Mouse (Mus musculus) kidney, postnatal 4 days (tissue): ENCODE measurements around the gene Gm49395.

ENCODE experiments used
- DNase-seq, 2 experiments: peaks; one replicate each; pipeline ENCODE4 v3.0.0; 2021; ENCODE audit warnings: mixed read lengths in 2 of 2

The Gm49395 gene

DNA sequence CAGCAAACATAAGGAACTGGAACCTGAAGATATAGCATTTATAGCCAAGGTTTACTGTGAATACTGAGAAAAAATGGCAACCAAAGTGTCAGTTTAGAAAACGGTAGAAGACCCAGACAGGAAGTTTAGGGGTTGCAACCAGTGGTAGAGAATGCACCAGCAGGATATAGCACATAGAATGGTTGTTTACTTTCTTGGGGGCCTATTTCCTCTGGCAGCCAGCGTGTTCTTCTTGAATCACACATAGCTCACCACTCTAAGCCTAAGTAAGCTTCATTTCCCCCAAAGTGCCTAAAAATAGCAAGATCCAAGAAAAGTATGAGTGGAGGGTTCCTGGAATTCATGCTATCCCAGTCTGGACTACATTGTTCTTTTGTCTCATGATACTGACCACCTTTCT, 59.1 kb downstream of the Gm49395 start:
- DNase-seq: no peak

DNA sequence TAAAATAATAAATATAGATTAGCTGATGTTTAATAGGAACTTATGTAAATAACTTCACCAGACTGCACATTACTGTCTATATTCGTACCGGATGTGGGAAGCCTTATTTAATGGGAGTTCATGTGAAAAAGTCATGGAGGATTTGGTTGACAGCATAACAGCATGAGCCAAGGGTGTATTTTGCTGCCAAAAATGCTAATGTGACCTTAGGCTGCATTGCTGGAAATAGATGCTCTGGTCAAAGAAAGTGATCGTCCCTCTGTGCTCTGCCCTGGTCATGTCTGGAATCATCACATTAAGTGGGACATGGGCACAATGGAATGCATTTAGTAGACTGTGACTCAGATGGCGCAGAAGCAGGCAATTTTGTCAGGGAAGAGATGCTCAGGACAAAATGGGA, 64.4 kb downstream of the Gm49395 start:
- DNase-seq: no peak

DNA sequence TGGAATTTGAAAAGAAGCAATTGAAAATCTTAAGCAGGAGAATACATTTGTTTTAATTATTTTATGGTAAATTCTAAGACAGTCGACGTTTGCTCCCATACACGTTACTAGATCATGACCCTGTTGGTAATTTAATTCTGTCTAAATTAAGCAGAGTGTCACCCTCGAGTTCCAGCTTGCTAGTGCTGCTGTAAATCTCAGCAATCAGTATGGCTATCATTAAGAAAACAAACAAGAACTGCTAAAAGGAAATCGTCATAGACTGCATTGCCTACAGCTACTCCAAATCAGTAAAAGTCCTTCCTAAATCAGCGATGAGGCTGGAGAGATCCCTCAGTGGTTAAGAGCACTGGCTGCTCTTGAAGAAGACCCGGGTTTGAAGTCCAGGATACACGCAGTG, 66.3 kb downstream of the Gm49395 start:
- no peak for DNase-seq

DNA sequence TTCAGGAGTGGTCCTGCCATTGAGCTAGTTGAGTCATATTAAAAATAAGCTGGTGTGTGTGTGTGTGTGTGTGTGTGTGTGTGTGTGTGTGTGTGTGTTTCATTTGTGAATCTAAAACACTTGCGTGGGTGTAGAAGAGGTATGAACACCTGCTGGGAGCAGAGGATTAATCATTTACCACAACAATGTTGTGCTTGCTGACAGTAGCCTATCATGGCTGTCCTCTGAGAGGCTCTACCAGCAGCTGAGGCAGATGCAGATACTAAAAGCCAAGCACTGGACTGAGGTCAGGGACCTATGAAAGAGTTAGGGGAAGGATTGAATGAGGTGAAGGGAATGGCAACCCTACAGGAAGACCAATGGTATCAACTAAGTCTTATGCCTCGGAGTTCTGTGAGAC, 68.6 kb downstream of the Gm49395 start:
- no peak for DNase-seq

DNA sequence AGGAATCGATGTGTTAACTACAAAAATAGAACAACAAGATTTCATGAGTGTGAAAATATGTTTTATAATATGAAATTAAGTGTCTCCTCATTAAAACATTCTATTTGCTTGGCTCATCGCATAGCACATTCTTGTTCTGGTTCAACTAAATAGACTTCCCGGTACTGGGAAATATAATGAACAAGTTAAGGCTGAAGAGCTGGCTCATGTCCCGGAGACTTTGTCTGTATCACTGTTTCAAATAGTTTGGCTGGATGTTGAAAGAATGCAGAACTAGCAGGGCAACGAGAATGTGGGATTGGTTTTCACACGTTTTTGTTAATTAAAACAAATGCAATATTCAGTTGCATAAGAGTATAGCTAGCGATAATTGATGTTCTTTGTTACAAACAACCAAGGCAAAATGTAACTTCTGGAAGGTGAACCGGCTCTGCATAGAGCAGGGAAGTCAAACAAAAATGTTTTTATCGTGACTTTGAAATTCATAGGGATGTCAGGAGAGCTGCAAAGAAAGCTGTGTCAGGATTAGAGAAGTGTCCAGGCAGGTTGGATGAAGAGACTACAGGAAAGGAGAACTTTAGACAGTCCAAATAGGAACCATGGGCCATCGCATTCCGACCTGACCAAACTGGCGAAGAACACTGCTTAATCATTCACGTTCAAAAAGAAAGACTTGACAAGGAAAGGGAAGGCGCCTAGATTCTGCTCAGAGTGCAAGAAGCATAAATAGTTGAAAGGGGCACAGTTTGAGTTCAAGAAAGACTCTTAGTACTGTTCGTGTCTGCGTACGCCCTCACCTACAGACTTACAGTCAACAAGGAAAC, 70.3 kb downstream of the Gm49395 start:
- DNase-seq: peak; percentile 39 to 43

DNA sequence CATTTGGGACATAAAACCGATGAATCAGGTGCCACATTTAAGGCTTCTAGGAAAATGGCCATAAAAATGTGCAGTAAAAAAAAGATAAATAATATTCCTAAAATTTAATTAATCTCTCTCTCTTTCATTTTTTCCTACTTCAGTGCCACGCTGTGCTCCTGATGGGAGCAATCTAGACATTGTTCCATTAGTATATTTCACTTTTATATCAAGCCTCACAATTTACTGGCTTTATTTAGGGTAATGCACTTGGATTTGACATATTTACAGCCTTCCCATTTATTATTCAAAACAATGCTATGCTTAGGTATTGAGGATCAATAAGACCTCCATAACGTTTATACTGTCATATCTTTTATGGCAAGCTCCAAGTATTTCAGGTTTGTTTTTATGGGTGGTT, 76.3 kb downstream of the Gm49395 start:
- no peak for DNase-seq

DNA sequence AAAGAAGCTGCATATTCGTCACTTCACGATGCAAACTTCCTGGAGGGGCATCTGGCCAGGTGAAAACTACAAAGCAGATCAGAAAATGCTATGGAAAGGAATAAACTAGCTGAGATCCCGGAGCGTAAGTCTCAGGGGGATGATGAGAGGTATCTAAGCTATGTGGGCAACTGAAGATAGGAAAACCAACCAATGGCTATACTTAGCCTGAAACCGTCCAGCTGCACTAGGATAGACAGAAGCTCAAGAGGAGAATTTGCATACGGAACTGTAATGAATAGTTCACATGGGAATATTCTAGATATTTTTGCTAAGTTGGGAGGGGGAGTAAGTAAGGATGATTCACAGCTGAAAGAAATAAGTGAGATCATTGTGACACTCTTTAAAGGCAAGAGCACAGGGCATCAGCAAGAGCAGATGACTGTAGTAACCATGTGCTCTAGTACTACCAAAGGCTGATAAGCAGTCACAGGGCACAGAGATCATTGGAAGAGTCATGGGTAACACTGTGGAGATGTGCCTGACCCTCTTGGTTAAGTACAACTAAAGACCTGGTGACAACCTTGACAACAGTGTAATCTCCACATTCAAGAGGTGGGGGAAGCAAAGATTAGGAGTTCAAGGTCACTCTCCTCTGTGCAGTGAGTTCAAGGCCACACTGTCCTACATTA, 79.5 kb downstream of the Gm49395 start:
- no peak for DNase-seq

DNA sequence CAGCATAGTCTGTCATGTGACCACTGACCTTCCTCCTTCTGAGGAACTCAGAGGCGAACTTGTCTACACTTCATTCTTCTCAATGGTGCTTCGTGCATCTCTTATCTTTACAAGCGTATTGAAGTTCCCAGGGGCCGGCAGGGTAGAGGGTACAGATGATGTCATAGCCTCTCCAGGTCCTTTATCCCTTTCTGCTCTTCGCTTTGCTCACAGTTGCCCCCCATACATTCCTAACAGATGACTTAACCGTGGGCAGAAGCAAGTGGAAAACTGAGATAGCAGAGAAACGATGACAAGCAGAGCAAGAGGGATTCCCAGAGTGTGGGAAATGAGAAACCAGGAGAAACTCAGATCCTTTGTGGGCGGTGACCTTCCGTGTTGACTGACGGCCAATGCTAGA, 80.3 kb downstream of the Gm49395 start:
- DNase-seq: no peak

DNA sequence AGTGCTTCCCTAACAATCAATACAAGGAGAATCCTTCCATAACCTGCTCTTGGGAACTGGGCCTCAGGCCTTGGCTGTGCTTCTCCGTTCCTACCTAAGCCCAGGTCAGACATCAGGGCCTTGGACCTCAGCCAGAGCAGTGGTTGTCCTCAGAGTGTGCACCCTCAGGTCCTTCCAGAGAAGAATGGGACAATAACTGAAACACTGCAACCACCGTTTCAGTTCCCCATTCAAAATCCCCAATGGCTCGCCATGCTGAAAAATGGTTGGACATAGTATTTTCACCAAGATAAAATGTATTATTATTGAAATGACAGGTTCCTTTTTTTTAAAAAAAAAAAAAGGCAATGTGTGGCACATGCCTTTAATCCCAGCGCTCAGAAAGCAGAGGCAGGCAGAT, 81.0 kb downstream of the Gm49395 start:
- no peak for DNase-seq

DNA sequence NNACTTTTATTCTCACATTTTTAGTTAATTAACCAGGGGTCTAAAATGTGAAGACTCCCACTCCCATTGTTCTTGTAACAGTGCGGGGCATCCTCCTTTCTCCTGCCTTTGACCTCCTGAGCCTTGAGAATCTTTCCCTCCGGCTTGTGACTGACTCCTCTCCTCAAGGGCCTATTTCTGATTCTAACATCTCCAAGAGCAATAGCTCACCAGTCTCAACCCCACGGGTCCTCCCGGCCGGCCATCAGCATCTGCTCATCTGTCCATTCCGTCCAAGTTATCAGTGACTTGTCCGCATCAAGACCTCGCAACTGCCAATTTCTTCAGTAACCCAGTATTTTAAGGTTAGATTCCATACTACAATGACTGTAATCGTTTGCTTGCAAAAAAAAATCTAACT, 84.2 kb downstream of the Gm49395 start:
- DNase-seq: no peak

DNA sequence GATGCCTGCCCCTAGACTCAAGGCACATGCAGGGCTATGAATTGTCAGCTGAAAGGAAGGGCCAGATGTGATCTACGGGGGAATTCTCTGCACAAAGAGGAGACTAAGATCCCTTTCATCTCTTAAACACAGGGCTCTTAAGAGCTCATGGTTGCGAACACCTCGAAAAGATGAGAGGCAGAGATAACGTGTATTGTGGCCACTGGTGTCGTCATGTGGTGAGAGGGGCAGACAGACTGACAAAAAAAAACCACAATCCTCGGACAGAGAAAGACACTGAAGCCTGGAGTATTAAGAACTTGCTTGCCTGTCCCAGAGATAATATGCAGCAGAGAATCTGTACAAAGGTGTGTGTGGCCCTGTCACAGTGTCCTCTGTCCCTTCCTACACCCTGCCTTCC, 90.2 kb downstream of the Gm49395 start:
- DNase-seq: no peak

DNA sequence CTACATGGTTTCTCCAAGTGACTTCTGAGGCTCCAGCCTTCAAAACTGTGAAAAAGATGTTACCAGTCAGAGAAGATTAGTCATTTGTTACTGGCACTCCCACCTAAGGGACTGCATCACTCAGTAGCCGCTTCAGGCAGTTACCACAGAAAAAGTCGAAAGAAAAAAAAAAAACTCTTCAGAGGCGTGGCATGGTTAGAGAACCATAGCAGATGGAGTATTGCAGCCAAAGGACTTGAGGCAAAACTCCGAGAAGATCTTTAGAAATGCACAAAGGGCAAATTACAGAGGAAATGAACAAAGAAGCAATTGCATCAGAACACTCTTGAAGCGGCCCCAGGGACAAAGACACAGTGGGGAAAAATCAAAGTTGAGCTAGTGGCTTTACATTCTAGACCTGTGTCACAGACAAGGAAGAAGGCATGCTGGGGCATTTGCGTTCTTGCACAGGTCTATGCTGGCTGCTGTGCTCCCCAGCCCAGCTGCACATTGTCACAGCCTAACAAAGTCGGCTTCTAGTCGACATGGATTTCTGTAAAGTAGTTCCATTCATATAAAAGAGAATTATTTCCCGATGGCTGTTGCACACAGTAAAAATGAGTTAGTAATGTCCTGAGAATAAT, 95.4 kb downstream of the Gm49395 start:
- peak; percentile 14 to 39 for DNase-seq

DNA sequence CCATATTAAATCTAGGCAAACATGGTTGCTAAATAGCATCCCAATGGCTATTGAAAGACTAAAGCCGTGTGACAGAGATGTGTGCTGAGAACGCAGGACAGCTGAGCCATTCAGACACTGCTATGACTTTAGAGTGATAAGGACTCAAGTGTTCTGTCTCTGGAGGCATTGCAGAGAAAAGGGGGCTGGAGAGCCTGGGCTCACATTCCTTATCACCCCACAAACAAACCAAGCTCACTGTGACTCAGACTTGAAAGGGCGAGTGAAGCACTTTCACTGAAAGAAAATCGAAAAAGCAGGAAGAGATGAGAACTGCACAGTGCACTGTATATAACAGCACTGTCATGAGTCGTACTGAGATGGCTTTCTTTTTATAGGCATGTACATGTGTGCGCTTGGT, 96.4 kb downstream of the Gm49395 start:
- no peak for DNase-seq

DNA sequence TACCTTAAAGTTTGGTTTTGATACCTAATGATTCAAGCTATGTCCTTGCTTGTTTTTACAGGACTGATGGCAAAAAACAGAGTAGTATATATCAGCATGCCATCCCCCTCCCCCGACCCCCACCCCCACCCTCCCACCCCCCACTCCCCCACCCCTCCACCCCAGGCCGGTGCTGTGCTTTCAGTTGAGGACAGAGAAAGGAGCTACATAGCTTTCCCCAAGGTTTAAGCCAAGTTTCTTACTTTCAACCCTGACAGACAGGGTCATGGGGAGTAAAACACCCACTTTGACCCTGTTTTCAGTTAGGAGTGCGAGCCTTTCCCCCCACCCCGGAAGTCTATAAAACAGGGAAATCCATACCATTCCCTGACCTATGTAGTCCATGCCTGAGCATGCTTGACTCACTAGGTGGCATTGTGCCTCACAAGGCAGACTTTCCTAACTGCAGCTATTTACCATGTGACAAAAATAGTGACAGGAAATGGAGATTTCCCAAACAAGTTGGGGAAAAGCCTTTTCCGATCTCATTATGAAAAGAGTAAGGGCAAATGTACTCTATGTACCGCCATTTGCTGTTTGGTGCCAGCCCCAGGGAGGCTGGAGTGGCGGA, 98.2 kb downstream of the Gm49395 start:
- peak; percentile 11 to 37 for DNase-seq

DNA sequence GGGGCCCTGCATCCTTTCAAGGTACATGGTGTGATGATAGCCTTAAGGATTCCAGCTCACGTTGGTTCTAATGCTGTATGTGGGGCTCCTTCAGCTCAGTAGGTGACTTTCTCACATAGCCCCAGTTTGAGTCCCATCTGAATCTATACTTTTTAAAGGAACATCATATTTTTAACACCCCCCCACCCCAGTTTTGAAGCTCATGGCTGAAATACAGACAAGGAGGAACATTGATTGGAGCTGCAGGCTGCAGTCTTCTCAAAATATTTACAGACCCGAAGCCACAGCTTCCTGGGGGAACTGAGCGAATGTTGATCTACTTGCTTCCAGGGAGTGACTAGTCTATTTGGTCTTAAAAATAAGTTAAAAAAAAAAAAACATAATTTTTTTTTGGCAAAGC, 98.9 kb downstream of the Gm49395 start:
- no peak for DNase-seq

DNA sequence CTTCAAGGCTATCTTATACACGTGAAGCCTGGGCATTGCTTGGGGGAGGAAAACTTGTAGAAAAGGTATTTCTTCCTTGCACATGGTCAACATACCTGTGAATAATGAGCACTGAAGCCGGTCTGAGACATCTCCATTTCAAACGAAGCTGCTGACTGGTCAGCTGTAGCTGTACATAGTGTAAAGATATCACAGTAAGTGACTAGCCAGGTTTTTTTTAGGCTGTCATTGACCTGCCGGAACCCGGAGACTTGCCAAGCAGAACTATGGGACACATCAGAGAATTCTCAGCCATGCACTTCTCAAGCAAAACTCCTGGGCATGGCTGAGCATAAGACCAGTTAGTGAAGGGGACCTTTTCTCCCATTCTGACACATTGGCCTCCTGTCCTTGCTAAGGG, 99.6 kb downstream of the Gm49395 start:
- no peak for DNase-seq

DNA sequence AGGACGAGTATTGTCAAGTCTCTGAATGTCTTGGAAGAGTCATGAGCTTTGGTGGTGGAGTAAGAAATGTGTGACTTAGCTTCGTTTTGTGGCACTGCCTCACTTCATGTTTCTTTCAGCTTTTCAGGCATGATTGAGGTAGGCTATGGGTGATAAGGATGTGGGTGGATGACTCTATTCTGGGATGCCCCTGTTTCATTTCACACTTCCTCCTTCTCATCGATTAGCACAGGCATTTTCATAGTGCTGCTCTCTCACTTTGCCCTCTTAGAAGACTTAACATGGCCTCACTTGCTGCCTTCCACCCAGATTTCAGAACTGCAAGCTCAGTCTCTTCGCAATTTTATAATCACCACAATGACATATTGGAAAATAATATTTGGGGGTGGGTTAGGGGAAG, 102.1 kb downstream of the Gm49395 start:
- DNase-seq: no peak

DNA sequence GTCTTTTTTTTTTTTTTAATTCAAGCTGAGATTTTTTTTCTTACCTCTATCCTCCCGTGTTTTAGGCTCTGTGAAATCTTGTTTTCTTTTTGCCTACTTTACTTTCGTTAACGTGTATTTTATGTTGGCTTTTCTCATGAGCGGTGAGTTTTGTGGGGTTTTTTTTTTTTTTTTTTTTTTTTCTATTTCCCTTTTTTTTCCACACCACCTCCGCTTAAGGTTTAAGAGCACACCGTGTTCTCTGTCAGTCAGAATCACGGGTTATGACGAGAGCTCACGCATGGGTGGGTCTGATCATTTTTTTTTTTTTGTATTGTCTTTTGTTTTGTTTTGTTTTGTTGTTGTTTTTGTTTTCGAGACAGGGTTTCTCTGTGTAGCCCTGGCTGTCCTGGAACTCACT, 103.6 kb downstream of the Gm49395 start:
- no peak for DNase-seq

DNA sequence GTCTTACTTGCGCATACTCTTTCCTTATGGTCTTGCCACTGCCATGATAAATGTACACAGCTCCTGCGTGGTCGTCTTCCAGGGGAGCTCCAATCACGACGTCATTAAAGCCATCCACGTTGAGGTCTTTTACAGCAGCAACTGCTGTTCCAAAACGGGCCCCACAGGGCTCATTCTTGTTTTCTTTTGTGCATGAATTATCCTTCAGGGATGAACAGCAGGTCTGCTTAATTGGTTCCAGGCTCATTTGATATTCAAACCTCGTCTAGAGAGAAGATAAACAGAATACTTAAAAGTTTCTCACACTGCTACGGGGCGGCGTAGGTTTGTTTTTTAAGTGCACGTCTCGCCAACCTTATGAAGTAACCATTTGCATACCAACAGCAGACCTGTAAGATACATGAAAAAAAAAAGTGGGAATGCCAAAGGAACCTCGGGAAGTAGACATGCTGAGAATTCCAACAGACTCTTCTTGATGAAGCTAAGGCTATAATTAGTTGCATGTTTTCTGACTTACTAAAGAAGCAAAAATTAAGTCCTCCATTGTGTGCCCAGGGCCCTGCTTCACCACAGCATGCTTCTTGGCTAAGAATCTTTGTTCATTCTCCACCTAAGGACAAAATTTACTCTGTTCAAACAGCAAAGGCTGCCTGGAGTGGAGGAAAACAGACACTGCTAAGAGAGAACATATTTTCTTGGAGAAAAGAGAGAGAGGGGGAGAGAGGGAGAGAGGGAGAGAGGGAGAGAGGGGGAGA, 109.3 kb downstream of the Gm49395 start:
- no peak for DNase-seq

DNA sequence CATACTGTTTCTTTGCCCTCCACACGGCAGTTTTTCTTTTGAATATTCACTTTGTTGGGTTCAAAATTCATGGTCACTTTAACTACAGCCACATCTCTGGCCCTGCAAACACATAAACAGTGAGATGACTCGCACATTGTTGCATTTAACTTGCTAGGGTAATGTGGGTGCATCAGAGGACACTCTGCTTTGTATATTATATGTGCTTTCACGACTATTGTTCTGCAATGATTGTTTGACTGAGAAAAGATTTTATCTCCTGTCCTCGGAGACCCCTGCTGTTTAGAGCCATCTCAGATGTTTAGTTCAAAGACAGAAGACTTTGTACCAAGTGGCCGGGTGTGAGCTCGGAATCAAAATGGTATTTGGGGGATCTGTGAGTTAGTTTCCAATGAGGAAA, 114.1 kb downstream of the Gm49395 start:
- no peak for DNase-seq

DNA sequence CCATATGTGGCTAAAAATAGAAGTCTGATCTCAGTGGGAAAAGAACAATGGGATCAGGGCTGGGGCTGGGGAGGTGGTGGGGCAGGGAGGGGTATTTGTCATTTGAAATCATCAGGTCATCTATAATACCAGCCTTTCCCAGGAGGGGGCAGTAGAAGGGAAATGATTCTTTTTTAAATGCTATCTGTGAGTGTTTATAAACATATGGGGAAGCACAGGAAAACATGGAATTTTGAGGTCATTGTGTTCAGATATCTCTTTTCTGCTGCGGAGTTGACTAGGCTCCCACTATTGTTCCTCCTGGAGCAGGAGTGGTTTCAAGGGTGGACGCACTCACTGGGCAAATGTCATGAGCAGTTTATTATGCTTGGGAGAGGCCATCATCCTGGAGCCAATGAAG, 114.6 kb downstream of the Gm49395 start:
- DNase-seq: peak; percentile 34 to 42
